Mouse (Mus musculus): ENCODE results near the gene Sufu.
A peak's percentile ranks its signal among the peaks of the same experiment; 100 is the strongest.

- no peak for TF ChIP-seq CTCF (IDR thresholded peaks at IDR 0.05; ENCODE audit: borderline replicate concordance, insufficient read depth, low read depth, low read length)
- peak; percentile 94 for TF ChIP-seq POLR2A (IDR thresholded peaks at IDR 0.05; ENCODE audit: borderline replicate concordance, insufficient read depth, low read length)
Measured at GRCm38 (mm10) chr19:46395109-46396009, 1.3 kb upstream of the Sufu start, which contains the start of gene Actr1a.

All from cerebellum, adult 2 months (tissue).